Mouse (Mus musculus) lung, postnatal 0 days (tissue): Measurements from ENCODE around the gene Tmem109.

Experiments
- CTCF ChIP-seq: IDR thresholded peaks from 2 replicates; pipeline ENCODE4 v1.5.1; 2016; ENCODE audit warnings: antibody characterized with exemption, mild to moderate bottlenecking
- EP300 ChIP-seq: IDR thresholded peaks from 2 replicates; pipeline ENCODE4 v1.6.1; 2016; ENCODE audit warnings: antibody characterized with exemption, mild to moderate bottlenecking, control low read depth

- TF ChIP-seq CTCF (no peak), EP300 (no peak)
Measured at GRCm38 (mm10) chr19:10828321-10828720, 53.5 kb downstream of the Tmem109 start.
